Mouse (Mus musculus) thymus, adult 2 months (tissue): ENCODE results near the gene Tysnd1.

Experiments
- CTCF ChIP-seq: fragments of 200-500 bp; IDR thresholded peaks from 2 replicates; pipeline ENCODE4 v1.5.1; 2012; ENCODE audit warnings: mild to moderate bottlenecking, control low read depth, low read length, moderate library complexity, borderline replicate concordance; ENCODE audit not compliant: control insufficient read depth, poor library complexity, insufficient read depth; ENCODE audit errors: extremely low read depth
- POLR2A ChIP-seq: fragments of 200-500 bp; IDR thresholded peaks from 2 replicates; pipeline ENCODE4 v1.6.1; 2012; ENCODE audit warnings: mild to moderate bottlenecking, low read length, control low read depth, moderate library complexity; ENCODE audit not compliant: control insufficient read depth, poor library complexity, insufficient read depth; ENCODE audit errors: extremely low read depth

DNA sequence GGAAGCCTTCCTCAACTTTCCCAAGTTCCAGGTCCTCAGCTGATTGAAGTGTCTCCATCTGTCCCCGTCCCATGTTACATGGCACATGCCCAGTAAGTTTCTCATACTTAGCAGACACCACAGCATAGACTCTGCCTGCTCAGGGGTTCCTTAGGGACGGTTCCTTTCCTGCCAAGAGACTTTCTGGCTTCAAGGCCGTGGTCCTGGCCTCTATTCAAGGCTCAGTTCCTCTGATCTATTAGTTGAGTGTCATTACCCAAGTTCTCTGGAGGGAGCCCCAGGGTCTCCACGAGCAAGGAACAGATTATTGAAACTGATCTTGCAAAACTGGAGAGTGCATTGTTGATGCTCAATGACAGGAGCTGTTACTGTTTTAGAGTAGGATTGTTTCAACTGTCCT lies 9.3 kb downstream of the Tysnd1 start:
- TF ChIP-seq CTCF, result no peak
- TF ChIP-seq POLR2A, result no peak
